Mouse (Mus musculus) limb, embryonic 15.5 days (tissue): Measurements from ENCODE around the gene Tshz2. TPM values are rescaled to one million over a fixed set of nuclear protein-coding genes. Genes with fewer than 3 reads are reported as not detected.
A peak's percentile ranks its signal among the peaks of the same experiment; 100 is the strongest.
"Not testable (repeated sequence)": the region's sequence is repeated elsewhere in the genome, so short reads cannot be mapped to it uniquely, and the experiment has no call there.

Experiments
- ATAC-seq: fragments of 200-750 bp; cut with Nextera tagmentation; 2 replicates; pipeline ENCODE4 v1.8.0; 2017; ENCODE audit warnings: low read depth, moderate TSS enrichment; ENCODE audit not compliant: insufficient number of reproducible peaks, low FRiP score, low TSS enrichment
- H3K27ac ChIP-seq: fragments of 300-500 bp; sonication (generic); 2 replicates; pipeline ENCODE4 v1.5.1; 2015; ENCODE audit warnings: moderate library complexity, mild to moderate bottlenecking, inconsistent platforms
- H3K27me3 ChIP-seq: fragments of 300-500 bp; sonication (generic); 2 replicates; pipeline ENCODE4 v1.6.1; 2015; ENCODE audit warnings: inconsistent platforms
- H3K36me3 ChIP-seq: fragments of 300-500 bp; sonication (generic); 2 replicates; pipeline ENCODE4 v1.6.1; 2015; ENCODE audit warnings: inconsistent platforms
- H3K4me1 ChIP-seq: fragments of 300-500 bp; sonication (generic); 2 replicates; pipeline ENCODE4 v1.6.1; 2015; ENCODE audit warnings: inconsistent platforms
- H3K4me2 ChIP-seq: fragments of 300-500 bp; sonication (generic); 2 replicates; pipeline ENCODE4 v1.6.1; 2015; ENCODE audit warnings: mild to moderate bottlenecking, inconsistent platforms
- H3K4me3 ChIP-seq: fragments of 300-500 bp; sonication (generic); 2 replicates; pipeline ENCODE4 v1.5.1; 2015; ENCODE audit warnings: mild to moderate bottlenecking, inconsistent platforms
- H3K9ac ChIP-seq: fragments of 300-500 bp; sonication (generic); 2 replicates; pipeline ENCODE4 v1.6.1; 2015; ENCODE audit warnings: inconsistent platforms
- H3K9me3 ChIP-seq: fragments of 300-500 bp; sonication (generic); 2 replicates; pipeline ENCODE4 v1.6.1; 2016; ENCODE audit warnings: inconsistent platforms
- WGBS: fragments of 180-500 bp; shearing (Covaris S2); methylation state at CpG from one replicate; pipeline ENCODE4 v1.1.7; 2015; 5-methylcytosine and 5-hydroxymethylcytosine counted together
- polyA plus RNA-seq: library from polyadenylated mRNA; unstranded; fragments of >200 nt; fragmentation: Nextera tagmentation; extraction: Ambion mirVana; gene quantifications from 2 replicates; pipeline ENCODE4 v1.2.1, GENCODE M21; 2015

Tshz2 gene
- polyA plus RNA-seq, result 9.1 and 9.8 TPM in 2 replicates

DNA sequence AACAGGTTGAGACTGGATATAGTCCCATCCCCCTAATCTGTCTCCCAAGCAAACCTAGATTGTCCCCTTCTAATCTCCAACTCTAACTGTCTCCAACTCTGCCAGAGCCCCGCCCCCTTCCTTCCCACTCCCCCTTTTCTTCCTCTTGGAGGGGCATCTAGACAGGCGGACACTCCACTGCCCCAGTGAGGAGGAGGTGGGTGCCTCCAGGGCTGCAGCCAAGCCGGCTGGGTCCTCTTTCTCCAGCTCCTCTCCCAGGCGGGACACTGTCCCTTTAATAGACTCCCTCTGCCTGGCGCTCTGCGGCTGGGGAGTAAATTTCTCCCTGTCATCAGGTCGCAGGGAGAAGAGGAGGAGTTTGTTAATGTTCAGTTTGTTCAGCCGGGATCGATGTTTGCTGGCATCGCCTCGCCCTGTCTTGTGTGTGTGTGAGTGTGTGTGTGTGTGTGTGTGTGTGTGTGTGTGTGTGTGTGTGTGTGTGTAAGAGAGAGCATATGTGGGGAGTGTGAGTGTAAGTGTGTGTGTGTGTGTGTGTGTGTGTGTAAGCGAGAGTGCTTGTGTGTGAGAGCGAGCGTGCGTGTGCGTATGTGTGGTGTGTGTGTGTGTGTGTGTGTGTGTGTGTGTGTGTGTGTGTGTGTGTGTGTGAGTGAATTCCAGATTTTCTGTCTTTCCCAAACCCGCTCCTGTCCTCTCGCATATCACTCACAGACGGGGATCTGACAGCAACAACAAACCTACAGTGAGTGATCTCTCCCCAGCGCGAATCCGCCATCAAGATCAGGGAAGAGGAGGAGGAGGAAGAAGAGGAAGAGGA, at the start of gene Tshz2:
TSS of gene Tshz2 (plus strand) at position 676 of the 814 bp plus-strand sequence.
- peaks cover 19% of the 10 kb centered on the region for H3K4me1 ChIP-seq
- peak within 1 kb of the TSS; percentile 74 for H3K9ac ChIP-seq

DNA sequence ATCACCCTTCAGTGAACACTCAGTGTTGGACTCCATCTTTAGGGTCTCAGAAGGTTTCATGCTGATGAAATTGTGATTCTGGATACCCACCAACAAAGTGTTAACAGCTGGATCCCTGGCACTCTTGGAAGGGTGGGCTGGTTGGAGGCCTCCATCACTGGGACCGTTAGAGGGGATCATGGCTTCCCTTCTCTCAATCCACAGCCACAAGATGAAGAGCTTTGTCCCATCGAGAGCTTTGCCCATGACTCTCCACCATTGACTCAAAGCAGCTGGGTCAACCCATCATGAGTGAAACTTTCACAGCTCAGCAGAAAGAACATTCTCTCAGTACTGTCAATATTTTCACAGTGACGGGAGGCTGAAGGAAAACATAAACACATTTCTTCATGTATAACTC, 49.3 kb upstream of the Tshz2 start:
- ATAC-seq, result no peak
- Histone ChIP-seq H3K36me3 (no peaks in the 10 kb centered on the region), H3K4me3 (no peak overlapping the region), H3K4me2 (no peak overlapping the region), H3K27me3 (no peaks in the 10 kb centered on the region), H3K9ac (no peak overlapping the region), H3K4me1 (peaks cover 4% of the 10 kb centered on the region; the same call in 1 of the 2 replicates), H3K27ac (no peak overlapping the region), H3K9me3 (no peaks in the 10 kb centered on the region)
- WGBS, result 81% methylated on average over 3 of the region's 3 CpGs

More for the DNA sequence above, at the start of gene Tshz2:
- peak; percentile 77 for ATAC-seq
- Histone ChIP-seq H3K27me3 (no peaks in the 10 kb centered on the region), H3K36me3 (no peaks in the 10 kb centered on the region), H3K4me2 (peak within 1 kb of the TSS; percentile 90), H3K4me3 (peak within 1 kb of the TSS; percentile 65), H3K27ac (peak within 1 kb of the TSS; percentile 87), H3K9me3 (no peaks in the 10 kb centered on the region)
- 2% methylated on average over 22 of the region's 22 CpGs for WGBS

DNA sequence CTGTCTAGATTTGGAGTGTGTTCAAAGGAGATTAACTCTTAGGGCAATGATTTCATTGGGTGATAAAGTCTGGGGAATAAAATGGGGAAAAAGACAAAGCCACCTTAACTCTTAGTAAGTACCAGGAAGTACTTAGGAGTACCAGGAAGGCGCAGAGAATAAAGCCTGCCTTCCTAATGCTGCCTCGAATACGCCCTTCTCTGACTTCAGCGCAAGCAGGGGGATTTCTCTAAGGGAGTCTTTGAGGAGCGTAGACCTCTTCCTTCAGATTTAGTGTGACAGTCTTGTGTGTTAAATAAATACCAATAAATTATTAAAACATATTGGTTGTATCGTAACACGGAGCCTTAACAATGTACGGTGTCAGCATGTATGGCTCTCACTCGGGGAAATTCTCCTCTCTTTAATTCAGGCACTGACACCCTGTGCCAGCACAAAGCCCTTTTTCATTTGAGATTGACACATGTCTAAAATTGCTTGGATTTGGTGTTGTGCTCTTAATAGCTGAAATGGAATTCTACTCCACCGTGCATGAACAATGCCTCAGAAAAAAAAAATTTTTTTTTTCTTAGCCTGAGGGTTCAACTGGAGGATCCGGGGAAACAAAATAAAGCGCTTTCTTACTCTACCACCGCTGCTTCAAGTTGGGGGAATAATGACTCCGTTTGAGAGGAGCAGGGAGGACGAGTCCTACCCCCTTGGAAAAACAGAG, 47.9 kb upstream of the Tshz2 start:
- no peak overlapping the region for H3K4me2 ChIP-seq
- WGBS, result 60% methylated on average over 15 of the region's 15 CpGs
- ATAC-seq, result no peak

DNA sequence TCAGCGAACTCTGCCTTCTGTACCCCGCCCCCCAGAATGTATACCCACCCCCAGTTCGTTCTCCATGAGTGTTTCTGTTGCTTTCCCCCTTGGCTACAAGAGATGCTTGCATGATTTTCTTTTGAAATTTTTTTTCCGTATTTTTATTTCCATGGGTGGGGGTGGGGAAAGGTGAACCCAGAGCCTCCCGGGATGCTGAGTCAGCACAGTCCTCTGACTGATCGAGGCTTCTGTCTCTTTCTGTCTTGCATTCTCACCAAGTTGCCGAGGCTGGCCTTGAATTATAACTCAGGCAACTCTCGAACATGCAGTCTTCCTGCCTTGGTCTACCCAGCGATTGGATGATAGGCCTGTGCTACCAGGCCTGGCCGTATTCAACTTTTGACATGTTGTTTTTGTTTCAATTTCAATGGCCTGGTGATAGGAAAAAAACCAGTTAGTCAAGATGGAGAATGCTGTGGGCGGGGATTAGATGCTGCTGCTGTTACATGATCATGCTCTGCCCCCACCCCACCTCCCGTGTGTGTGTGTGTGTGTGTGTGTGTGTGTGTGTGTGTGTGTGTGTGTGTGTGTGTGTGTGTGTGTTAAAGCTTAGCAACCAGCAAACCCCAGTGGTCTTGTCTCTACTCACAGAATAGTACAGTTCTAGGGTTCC, 47.1 kb upstream of the Tshz2 start:
- ATAC-seq, result no peak
- WGBS, result 78% methylated on average over 12 of the region's 12 CpGs
- Histone ChIP-seq H3K4me2 (no peak overlapping the region), H3K36me3 (no peaks in the 10 kb centered on the region), H3K27ac (no peak overlapping the region), H3K9ac (no peak overlapping the region), H3K4me3 (no peak overlapping the region), H3K9me3 (no peaks in the 10 kb centered on the region), H3K27me3 (no peaks in the 10 kb centered on the region), H3K4me1 (peaks cover 5% of the 10 kb centered on the region)

More for the DNA sequence above, 47.9 kb upstream of the Tshz2 start:
- H3K36me3 ChIP-seq, result no peaks in the 10 kb centered on the region
- H3K4me1 ChIP-seq, result peaks cover 4% of the 10 kb centered on the region; the same call in 1 of the 2 replicates
- no peak overlapping the region for H3K9ac ChIP-seq
- no peaks in the 10 kb centered on the region for H3K9me3 ChIP-seq
- no peak overlapping the region for H3K4me3 ChIP-seq
- no peaks in the 10 kb centered on the region for H3K27me3 ChIP-seq
- no peak overlapping the region for H3K27ac ChIP-seq

DNA sequence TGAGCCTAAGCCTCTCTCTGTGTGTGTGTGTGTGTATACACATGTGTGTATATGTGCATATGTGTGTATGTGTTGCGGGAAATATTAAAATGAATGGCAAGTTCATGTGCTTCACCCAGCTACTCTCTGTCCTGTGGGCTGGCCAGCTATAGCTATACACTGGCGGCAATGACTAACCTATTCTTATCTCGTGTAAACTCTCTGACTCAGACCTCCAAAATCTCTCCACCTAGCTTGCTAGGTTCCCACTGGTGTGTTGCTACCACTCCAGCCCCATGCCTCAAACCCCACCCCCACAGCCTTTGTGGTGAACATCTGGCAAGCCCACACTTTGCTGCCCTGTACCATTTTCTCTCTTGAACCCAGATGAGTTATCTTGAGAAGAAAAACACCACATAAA, 46.1 kb upstream of the Tshz2 start:
- H3K27ac ChIP-seq, result no peak overlapping the region
- no peaks in the 10 kb centered on the region for H3K27me3 ChIP-seq
- 86% methylated on average over 3 of the region's 3 CpGs for WGBS

DNA sequence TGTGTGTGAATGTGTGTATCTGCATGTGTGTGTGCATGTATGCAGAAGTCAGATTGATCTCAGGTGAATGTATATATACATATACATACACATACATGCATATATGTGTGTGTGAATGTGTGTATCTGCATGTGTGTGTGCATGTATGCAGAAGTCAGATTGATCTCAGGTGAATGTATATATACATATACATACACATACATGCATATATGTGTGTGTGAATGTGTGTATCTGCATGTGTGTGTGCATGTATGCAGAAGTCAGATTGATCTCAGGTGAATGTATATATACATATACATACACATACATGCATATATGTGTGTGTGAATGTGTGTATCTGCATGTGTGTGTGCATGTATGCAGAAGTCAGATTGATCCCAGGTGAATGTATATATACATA, 45.2 kb upstream of the Tshz2 start, which contains the start of gene Gm11011:
TSS of gene Gm11011 (minus strand) at position 101 of the 400 bp plus-strand sequence.
- H3K4me3 ChIP-seq, H3K36me3 ChIP-seq, ATAC-seq, H3K9ac ChIP-seq, H3K9me3 ChIP-seq, H3K27me3 ChIP-seq, H3K4me2 ChIP-seq, H3K27ac ChIP-seq: not testable (repeated sequence)
- peaks cover 12% of the 10 kb centered on the region for H3K4me1 ChIP-seq

More for the DNA sequence above, 46.1 kb upstream of the Tshz2 start:
- Histone ChIP-seq H3K9ac (no peak overlapping the region), H3K9me3 (no peaks in the 10 kb centered on the region), H3K4me2 (no peak overlapping the region), H3K4me1 (peaks cover 12% of the 10 kb centered on the region), H3K36me3 (no peaks in the 10 kb centered on the region), H3K4me3 (no peak overlapping the region)
- ATAC-seq, result no peak

DNA sequence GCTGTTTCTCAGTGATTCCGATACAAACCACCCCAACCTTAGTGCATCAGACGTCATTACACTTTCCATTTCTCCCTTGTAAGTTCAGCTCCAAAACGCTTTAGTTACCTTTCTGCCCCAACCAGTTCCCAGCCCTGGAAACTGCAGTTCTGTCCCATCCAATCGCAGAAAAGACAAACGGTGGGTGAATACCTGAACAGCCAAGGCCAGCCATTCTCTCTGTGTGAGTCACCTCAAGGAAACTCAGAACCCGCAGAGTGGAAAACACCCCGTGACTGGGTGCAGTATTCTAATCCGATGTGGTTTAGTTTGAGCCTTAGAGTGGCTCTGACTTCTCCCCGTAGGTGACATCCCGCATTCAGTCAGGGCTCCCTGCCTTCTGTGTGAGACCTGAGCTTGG, 43.1 kb upstream of the Tshz2 start:
- Histone ChIP-seq H3K4me2 (no peak overlapping the region), H3K4me3 (no peak overlapping the region), H3K27ac (no peak overlapping the region), H3K27me3 (no peaks in the 10 kb centered on the region), H3K9me3 (no peaks in the 10 kb centered on the region), H3K9ac (no peak overlapping the region), H3K4me1 (peaks cover 12% of the 10 kb centered on the region), H3K36me3 (no peaks in the 10 kb centered on the region)
- no peak for ATAC-seq
- 81% methylated on average over 10 of the region's 10 CpGs for WGBS

DNA sequence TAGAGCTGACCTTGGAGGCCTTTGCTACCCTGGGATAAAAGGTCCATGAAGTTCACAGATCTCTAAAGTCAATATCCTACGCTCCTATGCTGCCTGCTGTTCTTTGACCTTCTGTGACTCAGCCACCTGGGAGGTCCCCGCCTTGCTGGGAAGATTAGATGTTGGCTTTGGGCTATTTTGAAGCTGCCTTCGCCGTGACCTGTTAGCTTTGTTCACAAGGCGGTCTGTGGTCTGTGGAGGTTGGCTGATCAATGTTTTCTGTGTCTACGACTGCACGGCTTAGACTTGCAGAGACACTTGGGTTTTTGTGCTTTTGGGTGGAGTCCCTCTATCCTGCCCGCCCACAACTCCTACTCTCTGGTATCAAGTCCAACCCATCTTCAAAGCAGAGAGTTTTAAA, 42.4 kb upstream of the Tshz2 start:
- no peaks in the 10 kb centered on the region for H3K36me3 ChIP-seq
- H3K27ac ChIP-seq, result no peak overlapping the region
- H3K27me3 ChIP-seq, result no peaks in the 10 kb centered on the region
- H3K4me3 ChIP-seq, result no peak overlapping the region
- H3K9me3 ChIP-seq, result no peaks in the 10 kb centered on the region
- peaks cover 12% of the 10 kb centered on the region for H3K4me1 ChIP-seq
- WGBS, result 62% methylated on average over 8 of the region's 8 CpGs
- no peak for ATAC-seq
- no peak overlapping the region for H3K9ac ChIP-seq
- H3K4me2 ChIP-seq, result no peak overlapping the region

DNA sequence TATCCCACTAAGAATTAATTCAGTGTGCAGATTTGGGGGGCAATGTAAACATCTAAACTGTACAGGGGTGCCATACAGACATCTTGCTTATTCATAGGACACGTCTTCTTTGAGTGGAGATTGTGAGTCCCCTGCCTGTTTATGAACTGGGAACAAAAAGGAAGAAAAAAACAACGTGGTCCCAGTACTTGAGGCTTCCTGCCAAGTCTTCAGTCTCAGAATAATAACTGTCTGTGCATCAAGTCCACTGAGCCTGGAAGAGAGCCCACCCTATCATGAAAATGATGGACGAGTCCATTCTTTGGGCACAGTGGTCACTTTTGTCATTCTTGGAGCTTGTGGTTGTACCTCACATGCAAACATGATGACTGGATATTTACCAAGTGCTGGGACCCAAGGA, 39.1 kb upstream of the Tshz2 start:
- H3K9me3 ChIP-seq, result no peaks in the 10 kb centered on the region
- H3K4me3 ChIP-seq, result no peak overlapping the region
- ATAC-seq, result no peak
- H3K4me1 ChIP-seq, result peaks cover 8% of the 10 kb centered on the region
- no peak overlapping the region for H3K27ac ChIP-seq
- no peaks in the 10 kb centered on the region for H3K27me3 ChIP-seq
- H3K9ac ChIP-seq, result no peak overlapping the region
- 61% methylated on average over 3 of the region's 3 CpGs for WGBS
- H3K4me2 ChIP-seq, result no peak overlapping the region
- H3K36me3 ChIP-seq, result no peaks in the 10 kb centered on the region

DNA sequence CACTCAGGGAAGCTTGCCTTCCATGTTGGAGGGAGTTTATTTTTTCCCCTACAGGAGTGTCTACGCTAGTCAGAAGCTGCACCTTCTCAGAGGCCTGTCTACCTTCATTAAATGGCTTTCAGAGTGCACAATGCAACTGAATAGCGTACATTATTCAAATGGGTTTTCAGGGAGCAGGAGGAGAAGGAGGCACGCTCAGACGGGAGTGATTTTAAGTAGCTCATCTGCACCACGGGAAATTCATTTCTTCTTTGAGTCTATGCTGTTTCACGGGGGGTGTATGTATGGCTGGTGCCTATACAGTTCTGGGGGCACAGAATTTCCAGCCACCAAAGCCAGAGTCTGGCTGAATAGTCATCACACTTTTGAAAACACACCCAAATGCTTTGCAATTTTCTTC, 35.5 kb upstream of the Tshz2 start:
- no peak overlapping the region for H3K27ac ChIP-seq
- H3K4me1 ChIP-seq, result no peaks in the 10 kb centered on the region
- no peak overlapping the region for H3K9ac ChIP-seq
- H3K27me3 ChIP-seq, result no peaks in the 10 kb centered on the region
- no peak overlapping the region for H3K4me2 ChIP-seq
- H3K9me3 ChIP-seq, result no peaks in the 10 kb centered on the region
- no peak for ATAC-seq
- no peaks in the 10 kb centered on the region for H3K36me3 ChIP-seq
- H3K4me3 ChIP-seq, result no peak overlapping the region
- 85% methylated on average over 6 of the region's 6 CpGs for WGBS

DNA sequence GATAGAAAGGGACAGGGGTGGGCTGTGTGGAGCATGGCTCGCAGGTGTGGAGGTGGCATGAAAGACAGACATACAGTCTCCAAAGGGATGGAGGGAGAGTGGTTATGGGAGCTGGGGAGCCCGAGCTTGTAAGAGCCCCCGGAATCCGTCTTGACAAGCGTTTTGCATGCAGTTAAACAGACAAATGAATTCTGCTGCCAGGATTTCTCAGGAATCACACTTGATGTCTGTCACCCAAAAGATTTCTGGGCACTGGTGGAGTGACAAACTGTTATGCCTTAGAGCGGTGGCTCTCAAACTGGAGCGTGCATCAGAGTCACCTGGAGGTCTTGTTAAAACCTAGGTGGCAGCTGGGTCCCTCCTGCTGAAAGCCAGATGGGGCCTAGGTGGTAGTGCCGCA, 34.8 kb upstream of the Tshz2 start:
- no peaks in the 10 kb centered on the region for H3K27me3 ChIP-seq
- no peaks in the 10 kb centered on the region for H3K4me1 ChIP-seq
- no peak overlapping the region for H3K4me3 ChIP-seq
- H3K27ac ChIP-seq, result no peak overlapping the region
- no peak overlapping the region for H3K4me2 ChIP-seq
- WGBS, result 76% methylated on average over 8 of the region's 8 CpGs
- no peak for ATAC-seq
- no peaks in the 10 kb centered on the region for H3K9me3 ChIP-seq
- H3K9ac ChIP-seq, result no peak overlapping the region
- no peaks in the 10 kb centered on the region for H3K36me3 ChIP-seq

DNA sequence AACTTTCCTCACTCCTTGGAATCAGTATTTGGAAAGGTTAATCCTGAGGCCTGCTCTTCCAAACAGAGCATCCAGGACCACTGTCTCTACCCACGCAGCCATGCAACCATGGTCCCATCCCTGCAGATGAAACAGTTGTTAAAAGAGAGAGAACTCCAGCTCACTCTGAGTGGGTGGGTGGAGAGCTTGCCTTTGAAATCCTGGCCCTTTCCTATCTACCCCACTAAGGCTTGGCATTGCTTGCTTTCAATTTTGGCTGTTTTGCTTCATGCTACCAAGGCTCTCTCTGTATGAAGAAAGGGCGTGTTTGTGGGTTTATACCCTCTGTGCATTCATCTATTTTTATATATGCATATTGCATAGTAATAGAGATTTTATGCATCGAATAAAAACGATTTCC, 33.2 kb upstream of the Tshz2 start:
- WGBS, result 66% methylated on average over 4 of the region's 4 CpGs
- Histone ChIP-seq H3K4me3 (no peak overlapping the region), H3K27me3 (no peaks in the 10 kb centered on the region), H3K4me1 (no peaks in the 10 kb centered on the region), H3K4me2 (no peak overlapping the region), H3K9ac (no peak overlapping the region), H3K36me3 (no peaks in the 10 kb centered on the region), H3K9me3 (no peaks in the 10 kb centered on the region), H3K27ac (no peak overlapping the region)
- no peak for ATAC-seq
